Mouse (Mus musculus) MEL (cell line): Measurements from ENCODE around the gene Lmo4. TPM values are rescaled to one million over a fixed set of nuclear protein-coding genes. Genes with fewer than 3 reads are reported as not detected.

Experiments used
- DNase-seq: peaks from one replicate; pipeline ENCODE4 v3.0.0; 2011; ENCODE audit warnings: low read depth, low spot score
- H3K27ac ChIP-seq: 2 replicates; pipeline ENCODE4 v1.5.1; 2012; ENCODE audit warnings: low read depth, mild to moderate bottlenecking, control low read depth, low read length, moderate library complexity; ENCODE audit not compliant: control insufficient read depth
- H3K27me3 ChIP-seq, 2 experiments: fragments of 150-350 bp in 1 of 2; sonication (generic) in 1 of 2; 2 replicates each; pipeline ENCODE4 v1.6.1; 2012; ENCODE audit warnings: low read length in 2 of 2, mild to moderate bottlenecking in 2 of 2, improper control_type of control experiment in 1 of 2, moderate library complexity in 1 of 2; ENCODE audit not compliant: insufficient read depth in 2 of 2, control insufficient read depth in 1 of 2
- H3K36me3 ChIP-seq, 2 experiments: 2 replicates each; pipeline ENCODE4 v1.6.1; 2012 to 2014; ENCODE audit warnings: low read length in 2 of 2, improper control_type of control experiment in 1 of 2, inconsistent platforms in 1 of 2, mild to moderate bottlenecking in 1 of 2; ENCODE audit not compliant: insufficient read depth in 2 of 2, control insufficient read depth in 1 of 2
- H3K4me1 ChIP-seq, 2 experiments: fragments of 150-350 bp in 1 of 2; sonication (generic) in 1 of 2; 2 replicates each; pipeline ENCODE4 v1.6.1; 2012; ENCODE audit warnings: low read length in 2 of 2, improper control_type of control experiment in 1 of 2, mild to moderate bottlenecking in 1 of 2; ENCODE audit not compliant: insufficient read depth in 2 of 2, control insufficient read depth in 1 of 2
- H3K4me3 ChIP-seq, 2 experiments: fragments of 150-350 bp in 1 of 2; sonication (generic) in 1 of 2; 2 replicates each; pipeline ENCODE4 v1.5.1; 2012; ENCODE audit warnings: low read depth in 2 of 2, low read length in 2 of 2, mild to moderate bottlenecking in 2 of 2, moderate library complexity in 2 of 2, control low read depth in 1 of 2, improper control_type of control experiment in 1 of 2; ENCODE audit not compliant: control insufficient read depth in 1 of 2, insufficient read depth in 1 of 2
- H3K79me2 ChIP-seq: 2 replicates; pipeline ENCODE4 v1.6.1; 2012; ENCODE audit warnings: mild to moderate bottlenecking, low read length, moderate library complexity; ENCODE audit not compliant: control insufficient read depth, poor library complexity, insufficient read depth
- H3K9ac ChIP-seq: 2 replicates; pipeline ENCODE4 v1.6.1; 2012; ENCODE audit warnings: low read depth, mild to moderate bottlenecking, control low read depth, low read length, moderate library complexity; ENCODE audit not compliant: control insufficient read depth, poor library complexity, severe bottlenecking
- H3K9me3 ChIP-seq: fragments of 150-350 bp; sonication (generic); replicated peaks from 2 replicates; pipeline ENCODE4 v1.6.1; 2012; ENCODE audit warnings: mild to moderate bottlenecking, low read length, improper control_type of control experiment, moderate library complexity; ENCODE audit not compliant: insufficient read depth
- CHD1 ChIP-seq: IDR thresholded peaks from 2 replicates; pipeline ENCODE4 v1.6.1; 2012; ENCODE audit warnings: low read depth, mild to moderate bottlenecking, inconsistent platforms, low read length, improper control_type of control experiment
- CHD2 ChIP-seq: IDR thresholded peaks from 2 replicates; pipeline ENCODE4 v1.6.1; 2011; ENCODE audit warnings: low read length, improper control_type of control experiment
- ELF1 ChIP-seq: IDR thresholded peaks from 2 replicates; pipeline ENCODE4 v1.6.1; 2014; ENCODE audit warnings: low read depth, mild to moderate bottlenecking, inconsistent platforms, low read length, improper control_type of control experiment, moderate library complexity
- GABPA ChIP-seq: IDR thresholded peaks from 2 replicates; pipeline ENCODE4 v1.6.1; 2012; ENCODE audit warnings: low read depth, mild to moderate bottlenecking, inconsistent platforms, low read length, improper control_type of control experiment, moderate library complexity
- JUND ChIP-seq: IDR thresholded peaks from 2 replicates; pipeline ENCODE4 v1.6.1; 2011; ENCODE audit warnings: low read depth, mild to moderate bottlenecking, improper control_type of control experiment, low read length
- MAX ChIP-seq: IDR thresholded peaks from 2 replicates; pipeline ENCODE4 v1.6.1; 2011; ENCODE audit warnings: low read length, improper control_type of control experiment
- MXI1 ChIP-seq: IDR thresholded peaks from 2 replicates; pipeline ENCODE4 v1.6.1; 2011; ENCODE audit warnings: mild to moderate bottlenecking, low read depth, low read length, improper control_type of control experiment
- MYB ChIP-seq: IDR thresholded peaks from 2 replicates; pipeline ENCODE4 v1.6.1; 2011; ENCODE audit warnings: mild to moderate bottlenecking, low read depth, low read length, improper control_type of control experiment
- POLR2A ChIP-seq, 2 experiments: IDR thresholded peaks; 2 replicates each; pipeline ENCODE4 v1.6.1; 2011 to 2012; ENCODE audit warnings: low read length in 2 of 2, mild to moderate bottlenecking in 2 of 2, control low read depth in 1 of 2, improper control_type of control experiment in 1 of 2, low read depth in 1 of 2, moderate library complexity in 1 of 2; ENCODE audit not compliant: control insufficient read depth in 1 of 2, insufficient read depth in 1 of 2, poor library complexity in 1 of 2
- POLR2AphosphoS2 ChIP-seq: IDR thresholded peaks from 2 replicates; pipeline ENCODE4 v1.6.1; 2011; ENCODE audit warnings: low read length, improper control_type of control experiment
- SIN3A ChIP-seq: IDR thresholded peaks from 2 replicates; pipeline ENCODE4 v1.6.1; 2012; ENCODE audit warnings: low read length, improper control_type of control experiment, inconsistent platforms
- TAL1 ChIP-seq: IDR thresholded peaks from 2 replicates; pipeline ENCODE4 v1.6.1; 2012; ENCODE audit warnings: mild to moderate bottlenecking, inconsistent platforms, low read length, moderate library complexity, mixed read lengths
- USF1 ChIP-seq: IDR thresholded peaks from 2 replicates; pipeline ENCODE4 v1.6.1; 2014; ENCODE audit warnings: low read depth, mild to moderate bottlenecking, inconsistent platforms, low read length, improper control_type of control experiment, moderate library complexity
- USF2 ChIP-seq, 2 experiments: IDR thresholded peaks; 2 replicates each; pipeline ENCODE4 v1.6.1; 2011 to 2012; ENCODE audit warnings: improper control_type of control experiment in 2 of 2, low read length in 2 of 2, borderline replicate concordance in 1 of 2, inconsistent platforms in 1 of 2, low read depth in 1 of 2, mild to moderate bottlenecking in 1 of 2; ENCODE audit not compliant: insufficient read depth in 1 of 2
- ZC3H11A ChIP-seq: IDR thresholded peaks from 2 replicates; pipeline ENCODE4 v1.6.1; 2012; ENCODE audit warnings: low read depth, mild to moderate bottlenecking, inconsistent platforms, low read length, improper control_type of control experiment
- ZKSCAN1 ChIP-seq: IDR thresholded peaks from 2 replicates; pipeline ENCODE4 v1.6.1; 2012; ENCODE audit warnings: low read depth, mild to moderate bottlenecking, inconsistent platforms, low read length, improper control_type of control experiment, moderate library complexity
- ZMIZ1 ChIP-seq: IDR thresholded peaks from 2 replicates; pipeline ENCODE4 v1.6.1; 2012; ENCODE audit warnings: low read depth, mild to moderate bottlenecking, inconsistent platforms, low read length, improper control_type of control experiment, moderate library complexity
- polyA plus RNA-seq, 2 experiments: library from polyadenylated mRNA; stranded (reverse) in 1 of 2; unstranded in 1 of 2; fragments of >175 nt in 1 of 2; fragments of >200 nt in 1 of 2; gene quantifications; 2 replicates each; pipeline versions ENCODE4 v1.2.1 to v1.2.4; 2012; ENCODE audit warnings: low replicate concordance in 2 of 2, low read depth in 1 of 2; ENCODE audit not compliant: insufficient read length in 2 of 2, insufficient read depth in 1 of 2, missing spikeins in 1 of 2
- total RNA-seq: library from RNA; depleted of rRNA; stranded (reverse); fragments of 300-350 nt; gene quantifications from 2 replicates; pipeline ENCODE4 v1.2.3, GENCODE M21; 2012

Gene Lmo4
- total and polyA plus RNA-seq, 3 experiments, result 13.7 to 29.3 TPM; not detected in 1

- Histone ChIP-seq H3K4me1 (no peaks in the 10 kb centered on the region), H3K27ac (no peak overlapping the region), H3K79me2 (no peaks in the 10 kb centered on the region), H3K27me3 (no peaks in the 10 kb centered on the region; a peak in 1 of 4 replicates), H3K4me3 (no peak overlapping the region), H3K36me3 (no peaks in the 10 kb centered on the region), H3K9me3 (no peaks in the 10 kb centered on the region), H3K9ac (no peak overlapping the region)
- DNase-seq, result no peak
- TF ChIP-seq USF1, result no peak
- TF ChIP-seq MXI1, result no peak
- TF ChIP-seq CHD2, result no peak
- TF ChIP-seq ZKSCAN1, result no peak
These were observed 43.8 kb downstream of the Lmo4 start for GRCm38 (mm10) chr3:144161261-144161660.

- Histone ChIP-seq H3K4me1 (no peaks in the 10 kb centered on the region), H3K36me3 (no peaks in the 10 kb centered on the region), H3K79me2 (no peaks in the 10 kb centered on the region), H3K27me3 (no peaks in the 10 kb centered on the region; a peak in 1 of 4 replicates), H3K9ac (no peak overlapping the region)
- no peak for DNase-seq
- TF ChIP-seq SIN3A (no peak), CHD1 (no peak), ELF1 (no peak), USF1 (no peak), GABPA (no peak), ZMIZ1 (no peak), JUND (no peak), POLR2AphosphoS2 (no peak), TAL1 (no peak)
- TF ChIP-seq, all 39 proteins: peak for 0
- Histone ChIP-seq H3K9me3 (no peaks in the 10 kb centered on the region), H3K27ac (no peak overlapping the region), H3K4me3 (no peak overlapping the region)
These were observed 49.3 kb downstream of the Lmo4 start for GRCm38 (mm10) chr3:144155746-144156145.

- DNase-seq, result no peak
These were observed 51.6 kb downstream of the Lmo4 start for GRCm38 (mm10) chr3:144153395-144153794.

More at GRCm38 (mm10) chr3:144153395-144153794, 51.6 kb downstream of the Lmo4 start:
- Histone ChIP-seq H3K4me1 (no peaks in the 10 kb centered on the region), H3K27ac (no peak overlapping the region), H3K4me3 (no peak overlapping the region), H3K79me2 (no peaks in the 10 kb centered on the region), H3K36me3 (no peaks in the 10 kb centered on the region), H3K9me3 (no peaks in the 10 kb centered on the region), H3K27me3 (no peaks in the 10 kb centered on the region), H3K9ac (no peak overlapping the region)
- TF ChIP-seq ZMIZ1, result no peak
- TF ChIP-seq USF1, result no peak
- no peak for TF ChIP-seq GABPA
- TF ChIP-seq USF2 (IDR thresholded peaks at IDR 0.05; ENCODE audit: borderline replicate concordance in 1 of 2, insufficient read depth in 1 of 2, low read depth in 1 of 2, low read length in 2 of 2), result no peak
- no peak for TF ChIP-seq ZC3H11A
- no peak for TF ChIP-seq POLR2AphosphoS2
- no peak for TF ChIP-seq CHD1
- TF ChIP-seq MAX, result no peak
- TF ChIP-seq POLR2A (IDR thresholded peaks at IDR 0.05; ENCODE audit: control insufficient read depth in 1 of 2, insufficient read depth in 1 of 2, low read depth in 1 of 2, low read length in 2 of 2, poor library complexity in 1 of 2), result no peak
- TF ChIP-seq MYB, result no peak
